Mouse (Mus musculus) regulatory T cell (primary cell): ENCODE measurements at regions not wholly inside any gene's neighbourhood (a gene's known extent, or its start where the extent isn't known, plus 50 kb on each side); places are given as distances from the start of the nearest gene placed in this dataset.

Experiments used
- in situ Hi-C: fragments of 300-600 bp; cut with MboI, MseI; formaldehyde crosslinking; loops from one replicate; pipeline ENCODE4 v1.15.1; 2025; ENCODE audit warnings: high pct_unique_total_duplicates

DNA sequence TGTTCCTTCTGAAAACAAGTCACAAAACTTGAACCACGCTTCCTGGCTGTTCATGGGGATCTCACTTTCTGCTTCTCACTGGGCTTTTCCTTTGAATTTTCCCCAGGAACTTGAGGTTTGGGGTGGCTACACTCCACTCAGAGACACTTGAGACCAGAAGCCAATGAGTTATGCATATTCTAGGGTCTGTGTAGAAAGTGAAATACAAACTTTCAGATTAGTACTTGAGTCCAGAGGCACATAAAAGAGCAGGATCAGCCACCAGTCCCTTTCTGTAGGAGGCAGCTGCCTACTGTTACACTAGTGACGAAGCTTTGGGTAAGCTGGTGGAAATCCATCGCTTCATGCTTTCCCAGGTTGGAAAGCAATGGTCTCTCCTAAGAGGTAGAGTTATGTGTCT, 60.4 kb upstream of the Serpine2 start:
- in situ Hi-C loops, result no loop called here

DNA sequence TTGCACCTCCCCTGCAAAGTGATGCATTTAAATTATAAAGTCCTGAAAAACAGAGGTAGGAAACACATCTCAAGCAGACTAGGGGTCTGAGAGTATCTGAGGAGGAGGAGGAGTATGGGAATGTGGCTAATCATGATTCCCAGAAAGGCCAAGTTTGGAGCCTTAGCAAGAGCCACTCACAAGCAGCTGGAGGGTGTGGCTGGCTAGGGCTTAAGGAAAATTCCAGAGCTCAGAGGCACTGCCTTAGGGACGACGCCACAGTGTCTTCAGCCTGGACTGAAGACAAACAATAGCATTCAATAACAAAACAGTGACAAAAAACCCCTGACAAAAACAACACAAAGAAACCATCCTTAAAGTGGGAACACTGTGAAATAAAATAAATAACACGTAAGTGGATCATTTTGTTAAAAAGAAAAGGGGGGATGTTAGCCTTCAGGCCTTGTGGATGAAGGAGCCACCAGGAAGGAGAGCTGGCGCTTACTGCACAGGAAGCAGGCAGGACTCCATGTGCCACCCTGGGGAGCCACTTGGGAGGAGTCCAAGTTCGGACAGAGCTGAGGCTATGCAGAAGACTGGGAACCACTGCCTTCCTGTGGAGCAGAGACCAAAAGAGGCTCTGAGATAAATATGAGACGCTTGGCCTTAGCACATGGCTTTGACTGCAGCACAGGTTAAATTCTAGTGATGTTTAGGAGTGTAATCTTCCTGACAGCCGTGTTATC, 56.6 kb upstream of the Serpine2 start:
- in situ Hi-C loops, result no loop called here
